Mouse (Mus musculus) thymus, adult 2 months (tissue): ENCODE results near the gene Trim2.

Experiments
- CTCF ChIP-seq: fragments of 200-500 bp; IDR thresholded peaks from 2 replicates; pipeline ENCODE4 v1.5.1; 2012; ENCODE audit warnings: mild to moderate bottlenecking, control low read depth, low read length, moderate library complexity, borderline replicate concordance; ENCODE audit not compliant: control insufficient read depth, poor library complexity, insufficient read depth; ENCODE audit errors: extremely low read depth
- POLR2A ChIP-seq: fragments of 200-500 bp; IDR thresholded peaks from 2 replicates; pipeline ENCODE4 v1.6.1; 2012; ENCODE audit warnings: mild to moderate bottlenecking, low read length, control low read depth, moderate library complexity; ENCODE audit not compliant: control insufficient read depth, poor library complexity, insufficient read depth; ENCODE audit errors: extremely low read depth

DNA sequence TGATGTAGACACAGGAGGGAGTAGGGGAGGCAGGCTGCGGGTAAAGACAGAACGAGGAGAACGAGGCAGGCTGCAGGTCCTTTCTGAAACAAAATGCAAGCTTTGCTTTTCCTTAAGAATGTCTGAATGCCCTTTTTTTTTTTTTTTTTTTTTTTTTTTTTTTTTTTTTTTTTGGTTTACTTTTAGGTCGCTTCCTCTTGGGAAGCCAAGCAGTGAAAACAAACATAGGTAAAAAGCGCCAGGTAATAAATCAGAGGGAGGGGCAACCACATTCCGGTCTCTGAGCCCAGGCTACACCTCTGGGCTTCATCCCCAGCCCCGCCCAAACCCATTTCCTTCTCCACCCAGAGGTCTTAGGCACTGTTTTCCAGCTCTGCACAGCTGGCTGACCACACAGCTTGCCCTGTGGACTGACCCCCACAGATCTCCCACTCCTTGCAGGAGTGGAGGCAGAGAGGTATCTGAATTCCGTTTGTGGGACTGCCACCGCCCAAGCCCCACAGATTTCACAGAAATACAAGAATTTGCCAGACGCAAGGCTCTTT lies 117.0 kb downstream of the Trim2 start:
- TF ChIP-seq POLR2A (no peak), CTCF (no peak)
